Mouse (Mus musculus) frontal cortex, adult (tissue): Measurements from ENCODE around the gene Cnnm4.

Experiments
- ATAC-seq: cut with Nextera tagmentation; 2 replicates; pipeline ENCODE4 v1.9.2; 2017; ENCODE audit warnings: mild to moderate bottlenecking, moderate library complexity, mixed read lengths; ENCODE audit not compliant: low TSS enrichment

Gene Cnnm4

GRCm38 (mm10) chr1:36473211-36473780, 1.9 kb downstream of the Cnnm4 start:
- ATAC-seq = no peak

DNA sequence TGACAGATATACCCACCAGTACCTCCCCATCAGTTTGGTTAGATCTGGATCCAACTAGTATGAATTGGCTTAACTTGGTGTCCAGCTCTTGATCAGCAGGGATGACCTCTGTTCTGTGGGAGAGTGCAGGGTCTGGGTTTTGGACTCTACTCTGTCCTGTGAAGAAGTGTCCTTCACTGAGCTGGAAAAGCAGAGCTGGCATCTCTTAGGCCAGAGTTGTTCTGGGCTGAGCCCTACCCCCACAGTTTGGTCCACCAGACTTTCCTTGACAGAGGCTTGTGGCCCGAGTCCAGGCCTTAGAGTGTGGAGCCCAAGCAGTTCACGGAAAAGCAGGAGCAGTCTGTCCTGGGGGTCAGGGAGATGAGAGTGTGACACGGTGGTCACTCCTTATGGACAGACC, 3.2 kb downstream of the Cnnm4 start:
- no peak for ATAC-seq

GRCm38 (mm10) chr1:36475480-36476110, 4.2 kb downstream of the Cnnm4 start:
- ATAC-seq = no peak

- no peak for ATAC-seq
Measured at GRCm38 (mm10) chr1:36476426-36476825, 5.0 kb downstream of the Cnnm4 start.

GRCm38 (mm10) chr1:36478343-36478795, 6.9 kb downstream of the Cnnm4 start:
- ATAC-seq = no peak

DNA sequence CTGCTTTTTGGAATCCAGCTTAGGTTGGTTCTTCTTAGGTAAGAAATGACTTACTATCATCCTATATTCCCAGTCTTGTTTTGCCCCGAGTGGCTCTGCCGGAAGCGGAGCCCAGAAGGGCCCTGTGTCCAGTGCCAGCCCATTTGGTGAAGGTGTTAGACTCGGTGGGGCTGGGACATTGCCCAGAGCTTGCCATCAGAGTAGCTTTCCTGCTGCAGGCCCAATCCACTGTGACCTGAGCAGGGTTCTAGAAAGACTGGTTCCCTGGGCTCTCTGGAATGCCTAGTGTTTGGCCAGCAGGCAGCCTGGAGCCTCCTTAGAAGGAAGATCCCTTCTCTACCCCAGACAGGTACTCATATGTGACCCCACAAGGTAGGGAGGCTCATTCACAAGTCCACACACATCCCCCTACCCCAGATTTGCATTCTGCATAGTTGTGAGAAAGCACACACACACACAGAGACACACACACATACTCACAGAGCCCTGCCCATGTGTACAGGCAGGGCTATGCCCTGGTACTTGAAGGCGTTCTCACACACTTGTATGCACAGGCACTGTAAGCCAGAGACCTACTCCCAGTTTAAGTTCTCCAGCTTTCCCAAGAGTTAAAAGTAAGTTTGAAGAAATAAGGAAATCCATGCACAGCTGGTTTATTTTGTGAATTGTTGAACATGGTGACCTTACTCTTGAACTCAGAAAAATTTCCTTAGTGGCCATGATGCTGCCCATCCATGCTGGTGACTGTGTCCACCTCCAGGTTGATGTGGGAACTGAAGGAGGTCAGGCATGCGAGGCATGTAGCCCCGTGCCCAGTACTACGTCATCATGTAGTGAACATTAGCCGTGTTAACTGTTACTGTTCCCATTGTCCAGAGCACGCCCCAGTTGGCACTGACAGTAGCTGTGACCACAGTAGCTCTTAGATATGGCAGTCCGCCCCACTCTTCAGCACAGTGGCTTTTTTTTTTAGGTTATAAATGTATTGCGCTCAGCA, 8.8 kb downstream of the Cnnm4 start:
- no peak for ATAC-seq

GRCm38 (mm10) chr1:36483825-36484224, 12.4 kb downstream of the Cnnm4 start:
- ATAC-seq = no peak

- ATAC-seq = no peak
Measured at GRCm38 (mm10) chr1:36485080-36485479, 13.7 kb downstream of the Cnnm4 start.

DNA sequence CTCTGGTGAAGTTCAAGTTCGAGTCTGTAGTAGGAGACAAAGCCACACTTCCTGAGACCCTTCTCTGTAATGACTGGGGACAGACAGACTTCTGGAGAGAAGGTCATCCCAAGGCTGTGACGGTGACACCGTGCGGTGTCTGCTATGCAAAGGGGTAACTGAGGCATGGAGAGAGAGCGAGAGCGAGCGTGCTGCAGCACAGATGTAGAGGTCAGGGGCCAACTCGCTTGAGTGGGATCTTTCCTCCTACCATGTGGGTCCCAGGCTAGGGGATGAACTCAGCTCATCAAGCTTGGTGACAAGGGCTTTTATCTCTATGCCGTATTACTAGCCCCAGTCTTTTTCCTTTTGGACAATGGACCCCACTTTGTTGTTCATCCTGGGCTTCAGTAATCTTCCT, 15.7 kb downstream of the Cnnm4 start:
- no peak for ATAC-seq

- no peak for ATAC-seq
Measured at GRCm38 (mm10) chr1:36489661-36490060, 18.2 kb downstream of the Cnnm4 start.

- 0 out of 2 replicates have a peak, but pooled peaks have one; percentile 44 for ATAC-seq
Measured at GRCm38 (mm10) chr1:36492416-36493139, 21.2 kb downstream of the Cnnm4 start.

GRCm38 (mm10) chr1:36493299-36493698, 21.9 kb downstream of the Cnnm4 start:
- ATAC-seq = no peak

DNA sequence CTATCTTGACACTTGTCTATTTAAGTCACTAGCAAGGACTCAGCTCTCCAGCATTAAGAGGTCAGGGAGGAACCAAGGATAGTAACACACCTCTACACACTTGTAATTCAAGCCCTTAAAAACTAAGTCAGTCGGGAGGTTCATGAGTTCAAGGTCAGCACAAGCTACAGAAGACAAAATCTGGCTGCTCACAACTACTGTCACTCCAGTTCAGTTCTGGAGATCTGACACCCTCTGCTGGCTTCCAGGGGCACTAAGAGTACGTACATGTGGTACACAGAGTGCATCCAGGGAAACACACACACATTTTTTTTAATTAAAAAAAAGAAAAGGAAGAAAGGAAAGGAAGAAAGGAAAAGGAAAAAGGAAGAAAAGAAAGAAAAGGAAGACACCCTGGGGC, 25.3 kb downstream of the Cnnm4 start:
- ATAC-seq = no peak

GRCm38 (mm10) chr1:36497312-36497711, 25.9 kb downstream of the Cnnm4 start:
- ATAC-seq = no peak

- peak; percentile 82 for ATAC-seq
Measured at GRCm38 (mm10) chr1:36501261-36501660, 29.8 kb downstream of the Cnnm4 start.

DNA sequence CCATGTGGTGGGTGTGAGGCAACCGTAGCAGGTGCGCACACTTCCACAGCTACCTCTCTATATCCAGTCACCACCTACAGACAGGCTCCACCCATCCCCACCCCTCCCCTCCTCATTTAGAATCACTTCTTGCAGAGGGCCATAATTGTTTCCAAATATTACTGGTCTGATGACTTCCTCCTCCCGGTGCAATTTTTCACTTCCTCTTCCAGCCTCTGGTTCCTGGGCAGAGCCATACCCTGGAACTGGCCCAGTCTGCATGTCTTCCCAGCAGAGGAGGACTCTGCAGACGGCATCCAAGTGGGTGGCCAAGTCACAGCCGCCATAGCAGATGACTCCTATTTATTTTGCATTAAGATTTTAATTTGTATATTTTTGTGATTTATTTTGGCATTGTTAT, 36.8 kb downstream of the Cnnm4 start:
- no peak for ATAC-seq

DNA sequence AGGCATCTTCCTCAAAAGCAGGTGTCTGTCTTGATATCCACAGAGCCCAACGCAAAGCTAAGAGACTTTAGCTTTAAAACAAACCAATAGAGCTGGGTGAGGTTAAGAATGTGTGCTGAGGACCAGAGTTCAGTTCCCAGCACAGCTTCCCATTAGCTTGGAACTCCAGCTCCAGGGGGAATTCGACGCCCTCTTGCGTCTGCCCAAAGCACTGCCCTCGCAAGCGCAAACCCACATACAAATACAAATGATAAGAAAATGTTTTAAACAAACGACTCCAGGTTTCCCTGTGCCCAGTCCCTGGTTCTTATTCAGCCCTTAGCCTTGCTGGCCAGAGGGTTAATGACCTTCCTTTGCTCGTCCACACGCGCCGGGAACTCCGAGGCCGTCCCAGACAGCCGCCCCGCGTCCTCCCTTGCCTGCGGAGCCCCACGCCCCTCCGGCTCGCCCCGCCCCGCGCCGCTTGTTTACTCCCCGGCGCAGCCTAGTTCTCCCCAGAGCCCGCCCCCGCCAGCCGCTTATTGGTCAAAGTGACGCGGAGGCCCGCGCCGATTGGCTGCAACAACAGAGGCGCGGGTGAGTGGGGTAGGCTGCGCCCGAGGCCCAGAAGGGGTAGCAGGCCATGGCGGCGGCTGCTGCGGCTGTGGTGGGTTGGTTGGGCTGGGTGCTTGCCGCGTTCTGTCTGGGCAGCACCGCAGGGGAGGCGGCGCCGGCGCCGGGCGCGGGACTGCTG, 40.0 kb downstream of the Cnnm4 start, which contains the start of gene Cnnm3:
Gene Cnnm3, plus strand, starts transcription at position 579 of the 733 bp plus-strand sequence.
- peak; percentile 87 for ATAC-seq

DNA sequence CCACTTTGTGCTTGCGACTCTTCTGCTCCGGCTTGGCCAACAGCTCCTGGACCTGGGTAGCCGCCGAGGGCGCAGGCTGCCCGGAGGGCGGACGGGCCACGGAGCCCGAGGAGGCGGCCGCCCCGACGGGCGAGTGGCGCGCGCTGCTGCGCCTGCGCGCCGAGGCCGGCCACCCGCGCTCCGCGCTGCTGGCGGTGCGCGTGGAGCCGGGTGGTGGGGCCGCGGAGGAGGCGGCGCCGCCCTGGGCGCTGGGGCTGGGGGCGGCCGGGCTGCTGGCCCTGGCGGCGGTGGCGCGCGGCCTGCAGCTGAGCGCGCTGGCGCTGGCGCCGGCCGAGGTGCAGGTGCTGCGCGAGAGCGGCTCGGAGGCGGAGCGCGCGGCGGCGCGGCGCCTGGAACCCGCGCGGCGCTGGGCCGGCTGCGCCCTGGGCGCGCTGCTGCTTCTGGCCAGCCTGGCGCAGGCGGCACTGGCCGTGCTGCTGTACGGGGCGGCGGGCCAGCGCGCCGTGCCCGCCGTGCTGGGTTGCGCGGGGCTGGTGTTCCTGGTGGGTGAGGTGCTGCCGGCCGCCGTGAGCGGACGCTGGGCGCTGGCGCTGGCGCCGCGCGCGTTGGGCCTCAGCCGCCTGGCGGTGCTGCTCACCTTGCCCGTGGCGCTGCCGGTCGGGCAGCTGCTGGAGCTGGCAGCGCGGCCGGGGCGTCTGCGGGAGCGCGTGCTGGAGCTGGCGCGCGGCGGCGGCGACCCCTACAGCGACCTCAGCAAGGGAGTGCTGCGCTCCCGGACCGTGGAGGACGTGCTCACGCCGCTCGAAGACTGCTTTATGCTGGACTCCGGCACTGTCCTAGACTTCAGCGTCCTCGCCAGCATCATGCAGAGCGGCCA, 40.9 kb downstream of the Cnnm4 start:
- peak; percentile 56 for ATAC-seq

DNA sequence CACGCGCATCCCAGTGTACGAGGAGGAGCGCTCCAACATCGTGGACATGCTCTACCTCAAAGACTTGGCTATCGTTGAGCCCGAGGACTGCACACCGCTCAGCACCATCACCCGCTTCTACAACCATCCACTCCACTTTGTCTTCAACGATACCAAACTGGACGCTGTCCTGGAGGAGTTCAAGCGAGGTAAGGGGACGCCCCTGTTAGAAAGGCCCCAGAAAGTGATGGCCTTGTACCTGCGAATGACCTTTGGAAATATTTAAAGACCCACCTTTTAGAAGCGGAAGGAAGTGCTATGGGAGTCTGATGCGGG, 41.5 kb downstream of the Cnnm4 start:
- ATAC-seq = 0 out of 2 replicates have a peak, but pooled peaks have one; percentile 4

DNA sequence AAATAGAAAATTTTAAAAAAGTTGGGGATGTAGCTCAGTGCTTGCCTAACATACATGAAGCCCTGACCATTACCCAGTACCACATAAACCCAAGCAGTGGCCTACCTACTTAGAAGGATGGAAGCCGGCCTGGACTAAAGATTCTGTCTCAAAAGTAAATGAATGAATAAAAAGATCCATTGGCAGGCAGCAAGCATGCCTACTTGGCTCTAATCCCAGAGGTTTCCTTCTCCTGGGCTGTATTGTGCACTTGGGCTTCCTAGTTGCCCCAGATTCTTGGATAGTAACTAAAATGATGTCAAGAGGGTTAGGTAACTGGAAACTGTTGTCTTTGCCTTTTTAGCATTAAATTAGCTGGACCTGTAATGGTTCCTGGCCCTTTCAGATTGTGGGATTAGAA, 41.9 kb downstream of the Cnnm4 start:
- no peak for ATAC-seq
